Mouse (Mus musculus) midbrain, postnatal 0 days (tissue): ENCODE measurements around the gene Lasp1. TPM values are rescaled to one million over a fixed set of nuclear protein-coding genes. Genes with fewer than 3 reads are reported as not detected.

Experiments used
- ATAC-seq: fragments of 200-750 bp; cut with Nextera tagmentation; 2 replicates; pipeline ENCODE4 v1.8.0; 2017; ENCODE audit warnings: moderate number of reproducible peaks, mild to moderate bottlenecking, moderate TSS enrichment, moderate library complexity; ENCODE audit not compliant: low FRiP score
- DNase-seq: peaks from one replicate; pipeline ENCODE4 v3.0.0-alpha.2; 2015; ENCODE audit warnings: low spot score
- H3K27ac ChIP-seq: fragments of 300-500 bp; sonication (generic); 2 replicates; pipeline ENCODE4 v1.5.1; 2014; ENCODE audit warnings: low read depth, mild to moderate bottlenecking, low read length, mixed read lengths
- H3K27me3 ChIP-seq: fragments of 300-500 bp; sonication (generic); 2 replicates; pipeline ENCODE4 v1.6.1; 2014; ENCODE audit warnings: low read length, control low read depth, mixed read lengths; ENCODE audit not compliant: insufficient read depth
- H3K36me3 ChIP-seq: fragments of 300-500 bp; sonication (generic); 2 replicates; pipeline ENCODE4 v1.6.1; 2014; ENCODE audit warnings: low read length, control low read depth, mixed read lengths; ENCODE audit not compliant: insufficient read depth
- H3K4me1 ChIP-seq: fragments of 300-500 bp; sonication (generic); 2 replicates; pipeline ENCODE4 v1.6.1; 2014; ENCODE audit warnings: mild to moderate bottlenecking, control low read depth, antibody characterized with exemption, low read length, mixed read lengths; ENCODE audit not compliant: insufficient read depth
- H3K4me2 ChIP-seq: fragments of 300-500 bp; sonication (generic); 2 replicates; pipeline ENCODE4 v1.6.1; 2014; ENCODE audit warnings: low read depth, mild to moderate bottlenecking, low read length, mixed read lengths; ENCODE audit not compliant: poor library complexity, severe bottlenecking
- H3K4me3 ChIP-seq: fragments of 300-500 bp; sonication (generic); 2 replicates; pipeline ENCODE4 v1.5.1; 2014; ENCODE audit warnings: low read depth, mild to moderate bottlenecking, low read length, moderate library complexity
- H3K9ac ChIP-seq: fragments of 300-500 bp; sonication (generic); replicated peaks from 2 replicates; pipeline ENCODE4 v1.6.1; 2014; ENCODE audit warnings: mild to moderate bottlenecking, low read length, moderate library complexity, mixed read lengths; ENCODE audit not compliant: poor library complexity, severe bottlenecking
- H3K9me3 ChIP-seq: fragments of 300-500 bp; sonication (generic); 2 replicates; pipeline ENCODE4 v1.6.1; 2016; ENCODE audit warnings: low read length, control low read depth
- CTCF ChIP-seq: IDR thresholded peaks from 2 replicates; pipeline ENCODE4 v1.5.1; 2016; ENCODE audit warnings: antibody characterized with exemption, mild to moderate bottlenecking
- WGBS: fragments of 180-500 bp; shearing (Covaris S2); extraction: QIAGEN DNeasy Blood & Tissue Kit; methylation state at CpG from one replicate; pipeline ENCODE4 v1.1.7; 2014; 5-methylcytosine and 5-hydroxymethylcytosine counted together
- polyA plus RNA-seq: library from polyadenylated mRNA; unstranded; fragments of >200 nt; fragmentation: Nextera tagmentation; extraction: Ambion mirVana; gene quantifications from 2 replicates; pipeline ENCODE4 v1.2.1, GENCODE M21; 2015
- total RNA-seq: library from RNA; depleted of rRNA; stranded (reverse); fragments of >200 nt; gene quantifications from 2 replicates; pipeline ENCODE4 v1.2.3, GENCODE M21; 2014

Lasp1 gene
- total and polyA plus RNA-seq, 2 experiments from 2014 or later, result 179 to 206 TPM

DNA sequence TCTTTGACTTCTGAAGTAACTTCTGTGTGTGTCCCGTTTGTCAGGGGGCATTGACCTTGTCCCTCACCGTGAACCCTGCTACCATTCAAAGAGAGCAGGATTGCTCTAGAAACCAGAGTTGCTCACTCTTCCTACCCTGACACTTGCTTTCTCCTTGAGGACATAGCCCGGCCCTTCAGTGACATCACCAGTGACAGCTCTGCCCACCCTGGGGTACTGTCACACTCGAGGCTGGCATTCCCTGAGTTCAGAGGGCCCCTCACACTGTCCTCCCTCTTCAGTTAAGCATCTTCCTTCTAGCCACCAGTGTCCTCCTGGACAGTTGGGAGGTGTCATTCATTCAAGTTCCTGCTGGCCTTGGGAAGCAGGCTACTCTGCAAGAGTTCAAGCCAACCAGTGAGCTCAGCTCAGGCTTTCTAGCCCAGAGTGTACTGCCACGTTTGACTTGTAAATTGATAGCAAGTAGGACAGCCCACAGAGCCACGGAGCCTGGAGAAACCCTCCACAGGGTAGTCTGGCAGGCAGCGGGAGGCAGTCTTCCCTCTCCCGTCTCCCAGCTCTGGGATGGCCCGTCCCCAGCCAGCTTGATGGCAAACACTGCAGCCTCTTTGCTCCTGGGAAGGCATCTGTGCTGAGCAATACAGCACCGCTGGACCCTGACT lies 40.1 kb downstream of the Lasp1 start:
- ATAC-seq (no peak), DNase-seq (no peak)
- 39% methylated on average over 10 of the region's 10 CpGs for WGBS
- TF ChIP-seq CTCF, result no peak
- H3K36me3 ChIP-seq, result peaks cover 29% of the 10 kb centered on the region
- no peak overlapping the region for H3K9ac ChIP-seq
- no peak overlapping the region for H3K4me2 ChIP-seq
- H3K27ac ChIP-seq, result peak overlapping the region; percentile 47; the same call in 1 of the 2 replicates
- no peaks in the 10 kb centered on the region for H3K9me3 ChIP-seq
- peaks cover 3% of the 10 kb centered on the region; the same call in 1 of the 2 replicates for H3K4me1 ChIP-seq
- H3K4me3 ChIP-seq, result no peak overlapping the region
- no peaks in the 10 kb centered on the region for H3K27me3 ChIP-seq

DNA sequence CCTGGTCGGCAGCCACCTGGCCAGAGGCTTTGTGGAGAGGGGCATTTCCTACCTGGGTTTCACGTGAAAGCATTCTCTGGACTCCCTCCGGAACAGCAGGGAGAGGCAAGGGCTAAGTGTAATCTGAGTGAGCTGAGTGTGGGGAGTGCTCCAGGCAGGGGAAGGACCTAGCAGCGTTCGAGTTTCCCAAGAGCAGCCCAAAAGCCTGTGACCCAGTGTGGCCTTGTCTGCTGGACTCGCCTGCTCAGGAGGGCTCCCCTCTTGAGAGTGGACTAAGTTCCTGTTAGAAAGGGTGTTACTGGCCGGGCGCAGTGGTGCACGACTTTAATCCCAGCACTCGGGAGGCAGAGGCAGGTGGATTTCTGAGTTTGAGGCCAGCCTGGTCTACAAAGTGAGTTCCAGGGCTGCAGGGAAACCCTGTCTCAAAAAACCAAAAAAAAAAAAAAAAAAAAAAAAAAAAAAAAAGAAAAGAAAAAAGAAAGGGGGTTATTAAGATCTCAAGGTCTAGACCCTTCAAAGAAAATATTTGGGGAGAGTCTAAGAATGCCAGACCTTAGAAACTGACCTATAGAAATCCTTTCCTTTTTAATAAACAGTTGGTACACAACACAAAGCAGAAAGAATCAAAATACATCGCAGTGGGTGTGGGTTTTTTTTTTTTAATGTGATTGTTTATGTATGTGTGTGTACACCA lies 40.8 kb downstream of the Lasp1 start:
- no peaks in the 10 kb centered on the region for H3K9me3 ChIP-seq
- H3K27me3 ChIP-seq, result no peaks in the 10 kb centered on the region
- WGBS, result 59% methylated on average over 11 of the region's 11 CpGs
- no peak for DNase-seq
- H3K36me3 ChIP-seq, result peaks cover 22% of the 10 kb centered on the region
- peaks cover 3% of the 10 kb centered on the region; the same call in 1 of the 2 replicates for H3K4me1 ChIP-seq
- H3K4me2 ChIP-seq, result peak overlapping the region; percentile 61; the same call in 1 of the 2 replicates
- no peak for ATAC-seq
- peak overlapping the region; percentile 95 for H3K27ac ChIP-seq
- no peak for TF ChIP-seq CTCF
- H3K9ac ChIP-seq, result no peak overlapping the region
- peak overlapping the region; percentile 54; the same call in 1 of the 2 replicates for H3K4me3 ChIP-seq

DNA sequence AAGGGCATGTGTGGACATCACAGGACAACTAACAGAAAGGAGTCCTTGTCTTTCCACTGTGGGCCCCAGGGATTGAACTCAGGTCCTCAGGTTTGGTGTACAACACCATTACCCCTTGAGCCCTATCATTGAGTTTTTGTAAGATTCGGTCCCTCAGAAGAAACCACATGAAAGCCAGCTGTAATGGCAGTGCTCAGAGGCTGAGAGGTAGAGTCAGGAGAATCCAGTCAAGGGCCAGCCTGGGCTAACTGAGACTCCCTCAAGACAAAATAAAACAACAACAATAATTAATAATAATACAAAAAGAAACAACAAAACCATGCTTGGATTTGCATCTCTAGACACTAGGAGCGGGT lies 41.3 kb downstream of the Lasp1 start:
- no peak for ATAC-seq
- no peak for DNase-seq
- 59% methylated on average over 2 of the region's 2 CpGs for WGBS
- 0 out of 2 replicates have a peak overlapping the region, but pooled peaks have one; percentile 86 for H3K9ac ChIP-seq
- H3K27me3 ChIP-seq, result no peaks in the 10 kb centered on the region
- TF ChIP-seq CTCF, result no peak
- peak overlapping the region; percentile 54 for H3K4me3 ChIP-seq
- H3K4me2 ChIP-seq, result peak overlapping the region; percentile 61
- peaks cover 3% of the 10 kb centered on the region; the same call in 1 of the 2 replicates for H3K4me1 ChIP-seq
- no peaks in the 10 kb centered on the region for H3K9me3 ChIP-seq
- peaks cover 17% of the 10 kb centered on the region for H3K36me3 ChIP-seq
- peak overlapping the region; percentile 95 for H3K27ac ChIP-seq

GRCm38 (mm10) chr11:97840539-97840954 lies 41.7 kb downstream of the Lasp1 start, which contains the start of gene B230217C12Rik:
Gene B230217C12Rik (plus strand): TSS chr11:97840780.
- no peaks in the 10 kb centered on the region for H3K27me3 ChIP-seq
- peak within 1 kb of the TSS; percentile 61 for H3K4me2 ChIP-seq
- peaks cover 15% of the 10 kb centered on the region for H3K36me3 ChIP-seq
- WGBS, result 0% methylated on average over 6 of the region's 6 CpGs
- peak within 1 kb of the TSS; percentile 86 for H3K9ac ChIP-seq
- no peaks in the 10 kb centered on the region for H3K9me3 ChIP-seq
- H3K4me1 ChIP-seq, result peaks cover 3% of the 10 kb centered on the region; the same call in 1 of the 2 replicates
- H3K27ac ChIP-seq, result peak within 1 kb of the TSS; percentile 95
- ATAC-seq (peak; percentile 69), DNase-seq (peak; percentile 81)
- peak within 1 kb of the TSS; percentile 54 for H3K4me3 ChIP-seq
- TF ChIP-seq CTCF, result peak; percentile 68

- Histone ChIP-seq H3K36me3 (peaks cover 10% of the 10 kb centered on the region), H3K27me3 (no peaks in the 10 kb centered on the region), H3K27ac (peak overlapping the region; percentile 95), H3K4me3 (peak overlapping the region; percentile 54), H3K9me3 (no peaks in the 10 kb centered on the region), H3K4me2 (peak overlapping the region; percentile 61), H3K4me1 (peaks cover 3% of the 10 kb centered on the region; the same call in 1 of the 2 replicates), H3K9ac (peak overlapping the region; percentile 86)
- no peak for TF ChIP-seq CTCF
- peak; percentile 93 for DNase-seq
- WGBS, result under 1% methylated on average over 22 of the region's 22 CpGs
- peak; percentile 91 for ATAC-seq
Observed at GRCm38 (mm10) chr11:97840991-97841661, 42.3 kb downstream of the Lasp1 start.
